Mouse (Mus musculus): Measurements from ENCODE around the gene Calr. TPM values are rescaled to one million over a fixed set of nuclear protein-coding genes. Genes with fewer than 3 reads are reported as not detected.
"Not testable (repeated sequence)": the region's sequence is repeated elsewhere in the genome, so short reads cannot be mapped to it uniquely, and the experiment has no call there.

The Calr gene
- polyA plus RNA-seq, 1 experiment: 189 TPM

GRCm38 (mm10) chr8:84837149-84837911 lies 9.4 kb downstream of the Calr start:
- H3K4me1 ChIP-seq (ENCODE audit: control insufficient read depth, insufficient read depth, low read length): peaks cover 5% of the 10 kb centered on the region
- DNase-seq: no peak
- TF ChIP-seq POLR2A (IDR thresholded peaks at IDR 0.05; ENCODE audit: borderline replicate concordance, extremely low read depth, low read depth, low read length) (no peak), CTCF (IDR thresholded peaks at IDR 0.05; ENCODE audit: insufficient read depth, low read length) (no peak)
- no peak overlapping the region for H3K4me3 ChIP-seq (replicated peaks; ENCODE audit: extremely low read depth, low read depth, low read length)
- 61% methylated on average over 8 of the region's 8 CpGs for WGBS

GRCm38 (mm10) chr8:84834866-84835855 lies 11.6 kb downstream of the Calr start:
- no peak for DNase-seq

DNA sequence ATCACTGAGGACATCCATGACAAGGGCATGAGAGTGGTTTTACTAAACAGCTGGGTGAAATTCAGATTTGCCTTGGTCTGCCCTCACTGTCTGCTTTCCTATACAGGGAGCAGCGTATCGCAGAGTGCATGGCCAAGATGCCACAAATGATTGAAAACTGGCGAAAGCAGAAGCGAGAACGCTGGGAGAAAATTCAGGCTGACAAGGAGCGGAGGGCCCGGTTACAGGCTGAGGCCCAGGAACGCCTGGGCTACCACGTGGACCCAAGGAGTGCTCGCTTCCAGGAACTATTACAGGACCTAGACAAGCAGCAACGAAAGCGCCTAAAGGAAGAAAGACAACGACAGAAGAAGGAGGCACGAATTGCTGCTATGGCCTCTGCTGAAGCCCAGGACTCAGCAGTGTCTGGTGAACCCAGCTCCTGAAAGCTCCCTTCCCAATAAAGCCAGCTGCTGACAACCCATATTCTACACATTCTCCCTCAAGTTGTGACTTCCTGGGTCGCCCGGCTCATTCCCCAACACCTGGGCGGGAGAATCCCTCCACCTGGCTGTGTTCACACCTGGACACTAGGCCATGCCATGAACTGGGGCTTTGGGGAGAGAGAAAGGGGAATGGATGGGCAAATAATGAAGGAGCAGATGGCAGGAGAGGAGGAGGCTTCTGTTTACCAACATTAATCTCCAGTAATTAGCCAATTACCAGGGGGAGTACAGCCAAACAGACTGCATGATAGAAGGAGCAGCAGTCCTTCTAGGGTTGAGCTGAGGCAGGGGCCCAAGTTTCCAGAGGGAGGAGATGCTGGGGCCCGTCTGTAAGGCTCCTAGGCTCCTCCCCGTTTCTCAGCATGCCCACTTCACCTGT lies 12.5 kb downstream of the Calr start:
- TF ChIP-seq POLR2A (IDR thresholded peaks at IDR 0.05; ENCODE audit: borderline replicate concordance, extremely low read depth, low read depth, low read length) (no peak), CTCF (IDR thresholded peaks at IDR 0.05; ENCODE audit: insufficient read depth, low read length) (no peak)
- WGBS: 87% methylated on average over 19 of the region's 19 CpGs
- DNase-seq: no peak
- Histone ChIP-seq H3K4me1 (ENCODE audit: control insufficient read depth, insufficient read depth, low read length) (peaks cover 2% of the 10 kb centered on the region; the same call in 1 of the 2 replicates), H3K4me3 (replicated peaks; ENCODE audit: extremely low read depth, low read depth, low read length) (no peak overlapping the region)

More at GRCm38 (mm10) chr8:84834866-84835855, 11.6 kb downstream of the Calr start:
- TF ChIP-seq CTCF (IDR thresholded peaks at IDR 0.05; ENCODE audit: insufficient read depth, low read length): no peak
- TF ChIP-seq POLR2A (IDR thresholded peaks at IDR 0.05; ENCODE audit: borderline replicate concordance, extremely low read depth, low read depth, low read length): no peak
- Histone ChIP-seq H3K4me3 (replicated peaks; ENCODE audit: extremely low read depth, low read depth, low read length) (no peak overlapping the region), H3K4me1 (ENCODE audit: control insufficient read depth, insufficient read depth, low read length) (peaks cover 2% of the 10 kb centered on the region; the same call in 1 of the 2 replicates)
- WGBS: 65% methylated on average over 10 of the region's 10 CpGs

DNA sequence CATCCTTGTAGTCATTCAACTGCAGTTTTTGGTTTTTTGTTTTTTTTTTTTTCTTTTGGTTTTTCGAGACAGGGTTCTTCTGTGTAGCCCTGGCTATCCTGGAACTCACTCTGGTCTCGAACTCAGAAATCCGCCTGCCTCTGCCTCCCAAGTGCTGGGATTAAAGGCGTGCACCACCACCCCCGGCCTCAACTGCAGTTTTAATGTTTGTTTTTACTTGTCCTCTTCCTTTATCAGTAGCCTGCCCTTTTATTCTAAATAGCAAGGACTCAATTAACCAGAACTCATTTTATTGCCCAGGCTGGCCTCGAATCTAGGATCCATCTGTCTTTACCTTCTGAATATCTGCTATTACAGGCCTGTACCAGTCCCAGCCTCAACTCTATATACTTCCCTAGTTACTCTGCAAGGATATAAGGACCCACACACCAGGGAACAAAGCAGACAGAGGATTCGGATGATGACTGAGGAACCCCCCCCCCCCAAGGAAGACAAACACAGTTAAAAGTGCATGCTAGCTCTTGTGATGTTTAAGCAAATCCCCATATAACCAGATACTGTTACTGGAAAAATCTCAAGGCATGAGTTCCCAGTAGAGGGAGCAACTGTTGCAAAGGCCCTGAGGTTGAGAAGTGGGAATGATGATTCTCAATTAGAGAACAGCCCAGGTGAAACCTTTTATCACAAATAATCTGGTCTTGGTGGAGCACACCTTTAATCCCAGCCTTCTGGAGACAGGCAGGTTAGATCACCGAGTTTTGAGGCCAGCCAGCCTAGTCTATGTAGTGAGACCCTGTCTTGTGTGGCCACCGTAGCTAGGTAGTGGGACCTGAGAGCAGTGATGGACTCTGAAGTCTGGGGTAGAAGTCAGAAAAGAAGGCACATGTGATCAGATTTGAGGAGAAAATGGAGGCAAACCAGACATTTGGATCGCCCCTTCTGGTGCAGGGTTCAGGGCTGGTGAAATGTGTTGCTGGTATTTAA lies 13.7 kb downstream of the Calr start:
- Histone ChIP-seq H3K4me1 (ENCODE audit: control insufficient read depth, insufficient read depth, low read length) (peaks cover 2% of the 10 kb centered on the region; the same call in 1 of the 2 replicates), H3K4me3 (replicated peaks; ENCODE audit: extremely low read depth, low read depth, low read length) (peak overlapping the region; percentile 99)
- TF ChIP-seq CTCF (IDR thresholded peaks at IDR 0.05; ENCODE audit: insufficient read depth, low read length): no peak
- no peak for TF ChIP-seq POLR2A (IDR thresholded peaks at IDR 0.05; ENCODE audit: borderline replicate concordance, extremely low read depth, low read depth, low read length)
- WGBS: 42% methylated on average over 10 of the region's 10 CpGs
- DNase-seq: no peak

- TF ChIP-seq POLR2A (IDR thresholded peaks at IDR 0.05; ENCODE audit: borderline replicate concordance, extremely low read depth, low read depth, low read length) (peak; percentile 89), CTCF (IDR thresholded peaks at IDR 0.05; ENCODE audit: insufficient read depth, low read length) (no peak)
- Histone ChIP-seq H3K4me3 (replicated peaks; ENCODE audit: extremely low read depth, low read depth, low read length) (peak overlapping the region; percentile 99), H3K4me1 (ENCODE audit: control insufficient read depth, insufficient read depth, low read length) (peaks cover 2% of the 10 kb centered on the region; the same call in 1 of the 2 replicates)
- WGBS: under 1% methylated on average over 59 of the region's 59 CpGs
- peak; percentile 79 for DNase-seq
Observed at GRCm38 (mm10) chr8:84832034-84832717, 14.6 kb downstream of the Calr start.

- TF ChIP-seq CTCF (IDR thresholded peaks at IDR 0.05; ENCODE audit: insufficient read depth, low read length): no peak
- TF ChIP-seq POLR2A (IDR thresholded peaks at IDR 0.05; ENCODE audit: borderline replicate concordance, extremely low read depth, low read depth, low read length): no peak
- DNase-seq: no peak
- H3K4me3 ChIP-seq (replicated peaks; ENCODE audit: extremely low read depth, low read depth, low read length): peak within 1 kb of the TSS; percentile 99
- H3K4me1 ChIP-seq (ENCODE audit: control insufficient read depth, insufficient read depth, low read length): peaks cover 2% of the 10 kb centered on the region; the same call in 1 of the 2 replicates
- WGBS: 37% methylated on average over 11 of the region's 11 CpGs
Observed at GRCm38 (mm10) chr8:84831490-84831889, 15.2 kb downstream of the Calr start, which contains the start of gene Gadd45gip1. Gene Gadd45gip1 (plus strand): TSS chr8:84831522.

GRCm38 (mm10) chr8:84826518-84826917 lies 20.2 kb downstream of the Calr start:
- not testable (repeated sequence) for H3K4me3 ChIP-seq (replicated peaks; ENCODE audit: extremely low read depth, low read depth, low read length); H3K4me1 ChIP-seq (ENCODE audit: control insufficient read depth, insufficient read depth, low read length); DNase-seq
- 86% methylated on average over 2 of the region's 2 CpGs for WGBS

Data from lung, adult 2 months (tissue).